Comparison of ENCODE assay signal across 29 mouse cellular contexts in the genomic region with DNA sequence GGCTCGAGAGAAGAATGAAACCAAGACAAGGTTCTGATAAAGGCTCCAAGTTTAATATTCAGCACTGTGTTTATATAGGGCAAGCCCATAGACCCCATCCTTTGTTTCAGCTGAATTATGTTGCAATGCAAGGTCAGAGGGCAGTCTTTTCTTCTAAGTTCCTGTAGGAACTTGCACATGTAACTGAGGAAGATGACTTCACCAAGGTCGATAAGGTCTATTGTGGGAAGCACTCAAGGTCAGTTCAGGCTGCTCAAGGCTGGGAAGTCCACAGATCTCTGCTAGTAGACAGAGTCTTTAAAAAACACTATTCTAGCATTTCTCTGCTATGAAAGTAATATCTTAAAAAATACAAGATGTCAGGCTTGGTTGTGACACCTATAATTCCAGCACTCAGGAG. TPM values are rescaled to one million over a fixed set of nuclear protein-coding genes. Genes with fewer than 3 reads are reported as not detected.
DNase-seq lines count a peak whose midpoint lies in the region; ATAC-seq and TF ChIP-seq lines count a peak whose summit lies in the region.
"Had no signal": no experiment of that assay in that cellular context is flagged by ENCODE, and none has a peak within 500 bp of the region (broad histone marks: within the 10 kb centered on the region; RNA-seq: fewer than 3 reads in every experiment).

No protein-coding gene starts in this region.

- no peak overlapping the region for H3K27ac ChIP-seq in liver, embryonic 14.5 days
- H3K27ac ChIP-seq in intestine, embryonic 16.5 days (ENCODE audit: low read length) = no peak overlapping the region
- no peak overlapping the region for H3K27ac ChIP-seq in intestine, postnatal 0 days (ENCODE audit: low read depth, low read length)
- H3K27ac ChIP-seq: embryonic facial prominence, embryonic 12.5 days; hindbrain, embryonic 15.5 days; layer of hippocampus, adult 2 months; left cerebral cortex, adult 2 months; limb, embryonic 12.5 days; liver, embryonic 13.5 days; macrophage; midbrain, embryonic 13.5 days; stomach, embryonic 15.5 days had no signal

- no peak overlapping the region for H3K4me3 ChIP-seq in liver, embryonic 14.5 days (ENCODE audit: insufficient read depth in 1 of 2, low read depth in 2 of 2, low read length in 2 of 2)
- H3K4me3 ChIP-seq in intestine, embryonic 16.5 days (ENCODE audit: low read length) = no peak overlapping the region
- H3K4me3 ChIP-seq in intestine, postnatal 0 days (ENCODE audit: low read depth, low read length) = no peak overlapping the region
- H3K4me3 ChIP-seq: embryonic facial prominence, embryonic 12.5 days; hindbrain, embryonic 15.5 days; layer of hippocampus, adult 2 months; left cerebral cortex, adult 2 months; limb, embryonic 12.5 days; liver, embryonic 13.5 days; midbrain, embryonic 13.5 days; stomach, embryonic 15.5 days had no signal

- peak; percentile 50 to 63 for DNase-seq in adrenal gland, adult (ENCODE audit: inconsistent age in 2 of 2, low spot score in 1 of 2)
- no peak for DNase-seq in adrenal gland, postnatal 25 days
- DNase-seq in liver, embryonic 14.5 days (ENCODE audit: low read depth in 3 of 3, low spot score in 3 of 3) = no peak
- no peak for DNase-seq in liver
- DNase-seq in testis, postnatal 14 days (ENCODE audit: low spot score) = peak; percentile 6
- no peak for DNase-seq in testis, postnatal 10 days (ENCODE audit: low spot score)
- DNase-seq: cerebellum, adult 8-10 months; cerebellum, postnatal 25 days; gastrocnemius, postnatal 14 days; kidney, adult 2 months; kidney, postnatal 36 days; liver, embryonic 13.5 days; lung, postnatal 10 days; right cerebral cortex, postnatal 25 days; thymus, adult 18-20 months; thymus, postnatal 36 days had no signal

- no peaks in the 10 kb centered on the region for H3K4me1 ChIP-seq in liver, embryonic 14.5 days (replicated peaks; ENCODE audit: control insufficient read depth in 2 of 2, insufficient read depth in 2 of 2, low read length in 1 of 2)
- no peaks in the 10 kb centered on the region for H3K4me1 ChIP-seq in intestine, embryonic 16.5 days (ENCODE audit: control insufficient read depth, insufficient read depth, low read length)
- H3K4me1 ChIP-seq in intestine, postnatal 0 days (replicated peaks; ENCODE audit: control insufficient read depth, insufficient read depth, low read length) = no peaks in the 10 kb centered on the region
- H3K4me1 ChIP-seq: embryonic facial prominence, embryonic 12.5 days; hindbrain, embryonic 15.5 days; limb, embryonic 12.5 days; liver, embryonic 13.5 days; midbrain, embryonic 13.5 days; stomach, embryonic 15.5 days had no signal

- no peak for TF ChIP-seq CTCF in liver, embryonic 14.5 days (IDR thresholded peaks at IDR 0.05; ENCODE audit: low read depth)
- no peak for TF ChIP-seq CTCF in intestine, postnatal 0 days (IDR thresholded peaks at IDR 0.05; ENCODE audit: low read depth)

- no peak for TF ChIP-seq EP300 in liver, embryonic 14.5 days (IDR thresholded peaks at IDR 0.05; ENCODE audit: low read depth)

- ATAC-seq in liver, embryonic 14.5 days (ENCODE audit: insufficient read depth) = peak; percentile 26; the same call in 1 of the 2 replicates
- no peak for ATAC-seq in intestine, embryonic 16.5 days
- no peak for ATAC-seq in intestine, postnatal 0 days
- ATAC-seq: forebrain, embryonic 14.5 days; inflammation-experienced regulatory T-cells, adult 6 months; midbrain, embryonic 13.5 days; Patski had no signal

- no peaks in the 10 kb centered on the region for H3K36me3 ChIP-seq in liver, embryonic 14.5 days (replicated peaks; ENCODE audit: control insufficient read depth, insufficient read depth, low read depth)
- H3K36me3 ChIP-seq in intestine, embryonic 16.5 days (ENCODE audit: control insufficient read depth, insufficient read depth, low read length) = no peaks in the 10 kb centered on the region
- no peaks in the 10 kb centered on the region for H3K36me3 ChIP-seq in intestine, postnatal 0 days (ENCODE audit: control insufficient read depth, insufficient read depth)
- H3K36me3 ChIP-seq: embryonic facial prominence, embryonic 12.5 days; hindbrain, embryonic 15.5 days; limb, embryonic 12.5 days; liver, embryonic 13.5 days; midbrain, embryonic 13.5 days; stomach, embryonic 15.5 days had no signal

- no peak overlapping the region for H3K9ac ChIP-seq in liver, embryonic 14.5 days (replicated peaks)
- H3K9ac ChIP-seq in intestine, embryonic 16.5 days (ENCODE audit: low read depth, low read length) = no peak overlapping the region
- no peak overlapping the region for H3K9ac ChIP-seq in intestine, postnatal 0 days (ENCODE audit: low read depth, low read length)
- H3K9ac ChIP-seq: embryonic facial prominence, embryonic 12.5 days; hindbrain, embryonic 15.5 days; limb, embryonic 12.5 days; liver, embryonic 13.5 days; midbrain, embryonic 13.5 days; stomach, embryonic 15.5 days had no signal

- no peak overlapping the region for H3K4me2 ChIP-seq in liver, embryonic 14.5 days (ENCODE audit: low read depth)
- no peak overlapping the region for H3K4me2 ChIP-seq in intestine, embryonic 16.5 days (ENCODE audit: low read depth, low read length)
- H3K4me2 ChIP-seq in intestine, postnatal 0 days (replicated peaks; ENCODE audit: low read depth) = no peak overlapping the region
- H3K4me2 ChIP-seq: embryonic facial prominence, embryonic 12.5 days; hindbrain, embryonic 15.5 days; limb, embryonic 12.5 days; liver, embryonic 13.5 days; midbrain, embryonic 13.5 days; stomach, embryonic 15.5 days had no signal

- no peaks in the 10 kb centered on the region for H3K27me3 ChIP-seq in liver, embryonic 14.5 days (ENCODE audit: control insufficient read depth, insufficient read depth, low read length)
- H3K27me3 ChIP-seq in intestine, embryonic 16.5 days (replicated peaks; ENCODE audit: control insufficient read depth, insufficient read depth, low read length) = no peaks in the 10 kb centered on the region
- H3K27me3 ChIP-seq in intestine, postnatal 0 days (replicated peaks; ENCODE audit: control insufficient read depth, insufficient read depth, low read length) = no peaks in the 10 kb centered on the region
- H3K27me3 ChIP-seq: embryonic facial prominence, embryonic 12.5 days; hindbrain, embryonic 15.5 days; limb, embryonic 12.5 days; liver, embryonic 13.5 days; midbrain, embryonic 13.5 days; stomach, embryonic 15.5 days had no signal

- WGBS in liver, embryonic 14.5 days (ENCODE audit: insufficient replicate concordance) = 62% methylated on average over 2 of the region's 2 CpGs
- WGBS in intestine, embryonic 16.5 days = 76% methylated on average over 2 of the region's 2 CpGs
- whole genome bisulfite sequencing in intestine, postnatal 0 days = 74% methylated on average over 2 of the region's 2 CpGs

- H3K9me3 ChIP-seq in liver, embryonic 14.5 days (ENCODE audit: control insufficient read depth, low read length) = no peaks in the 10 kb centered on the region
- H3K9me3 ChIP-seq in intestine, embryonic 16.5 days (ENCODE audit: control insufficient read depth, low read length) = no peaks in the 10 kb centered on the region
- H3K9me3 ChIP-seq in intestine, postnatal 0 days (ENCODE audit: control insufficient read depth) = no peaks in the 10 kb centered on the region
- H3K9me3 ChIP-seq: embryonic facial prominence, embryonic 12.5 days; hindbrain, embryonic 15.5 days; limb, embryonic 12.5 days; liver, embryonic 13.5 days; midbrain, embryonic 13.5 days; stomach, embryonic 15.5 days had no signal

RNA-seq across cellular contexts. Expression of gene Ccdc88a, which starts 38.0 kb away (rescaled TPM):
- 20.1 and 23.1 TPM in 2 replicates for total RNA-seq in adrenal gland, postnatal 25 days (2021)
- polyA plus RNA-seq in liver, embryonic 14.5 days (2012; rRNA removed) = 0.75 and 1.2 TPM in 2 replicates
- polyA plus RNA-seq in liver, embryonic 14.5 days (2014; fragmentation: Nextera tagmentation; extraction: Ambion mirVana) = 2.9 and 3.5 TPM in 2 replicates
- 10.7 and 12.2 TPM in 2 replicates for polyA plus RNA-seq in intestine, embryonic 16.5 days (2015; fragmentation: Nextera tagmentation; extraction: Ambion mirVana)
- polyA plus RNA-seq in intestine, postnatal 0 days (2015; fragmentation: Nextera tagmentation; extraction: Ambion mirVana) = 6.6 and 6.9 TPM in 2 replicates

Comparison
In these comparisons a context has a peak if more than half of its experiments do, and no peak if none do; other contexts are left out.
1. DNase-seq: peak in adrenal gland, adult (2 of 2) and testis, postnatal 14 days (single experiment); none in adrenal gland, postnatal 25 days (single experiment), liver, embryonic 14.5 days (0 of 3), liver (single experiment) and testis, postnatal 10 days (single experiment).